Mouse (Mus musculus) neural tube, embryonic 11.5 days (tissue): ENCODE data around the gene Nfam1. TPM values are rescaled to one million over a fixed set of nuclear protein-coding genes. Genes with fewer than 3 reads are reported as not detected.
A peak's percentile ranks its signal among the peaks of the same experiment; 100 is the strongest.

Source experiments
- ATAC-seq: fragments of 200-750 bp; cut with Nextera tagmentation; 2 replicates; pipeline ENCODE4 v1.8.0; 2017; ENCODE audit warnings: moderate number of reproducible peaks, mild to moderate bottlenecking, moderate TSS enrichment, moderate library complexity; ENCODE audit not compliant: insufficient read depth, low FRiP score, low TSS enrichment
- DNase-seq: peaks from one replicate; pipeline ENCODE4 v3.0.0-alpha.2; 2015; ENCODE audit warnings: low spot score
- H3K27ac ChIP-seq: fragments of 300-500 bp; sonication (generic); 2 replicates; pipeline ENCODE4 v1.5.1; 2014; ENCODE audit warnings: low read depth, mild to moderate bottlenecking, low read length
- H3K27me3 ChIP-seq: fragments of 300-500 bp; sonication (generic); 2 replicates; pipeline ENCODE4 v1.6.1; 2014; ENCODE audit warnings: mild to moderate bottlenecking, low read length, mixed read lengths; ENCODE audit not compliant: control insufficient read depth, insufficient read depth
- H3K36me3 ChIP-seq: fragments of 300-500 bp; sonication (generic); 2 replicates; pipeline ENCODE4 v1.6.1; 2014; ENCODE audit warnings: mild to moderate bottlenecking, low read length, moderate library complexity, mixed read lengths; ENCODE audit not compliant: control insufficient read depth, insufficient read depth
- H3K4me1 ChIP-seq: fragments of 300-500 bp; sonication (generic); 2 replicates; pipeline ENCODE4 v1.6.1; 2014; ENCODE audit warnings: low read length, mixed read lengths; ENCODE audit not compliant: control insufficient read depth, insufficient read depth
- H3K4me2 ChIP-seq: fragments of 300-500 bp; sonication (generic); 2 replicates; pipeline ENCODE4 v1.6.1; 2014; ENCODE audit warnings: low read depth, mild to moderate bottlenecking, moderate library complexity
- H3K4me3 ChIP-seq: fragments of 300-500 bp; sonication (generic); 2 replicates; pipeline ENCODE4 v1.5.1; 2014; ENCODE audit warnings: low read depth, low read length
- H3K9ac ChIP-seq: fragments of 300-500 bp; sonication (generic); 2 replicates; pipeline ENCODE4 v1.6.1; 2014; ENCODE audit warnings: mild to moderate bottlenecking, low read length
- H3K9me3 ChIP-seq: fragments of 300-500 bp; sonication (generic); 2 replicates; pipeline ENCODE4 v1.6.1; 2016; ENCODE audit warnings: low read length; ENCODE audit not compliant: control insufficient read depth
- WGBS: fragments of 180-500 bp; shearing (Covaris S2); extraction: QIAGEN DNeasy Blood & Tissue Kit; methylation state at CpG from one replicate; pipeline ENCODE4 v1.1.7; 2014; 5-methylcytosine and 5-hydroxymethylcytosine counted together
- polyA plus RNA-seq: library from polyadenylated mRNA; unstranded; fragments of >200 nt; fragmentation: Nextera tagmentation; extraction: Ambion mirVana; gene quantifications from 2 replicates; pipeline ENCODE4 v1.2.1, GENCODE M21; 2014

The Nfam1 gene
- polyA plus RNA-seq, 1 experiment from 2014 or later = 3.0 TPM

GRCm38 (mm10) chr15:82992079-82992783 lies 40.9 kb downstream of the Nfam1 start:
- no peak for ATAC-seq
- peaks cover 11% of the 10 kb centered on the region for H3K4me1 ChIP-seq
- WGBS = 67% methylated on average over 13 of the region's 13 CpGs
- H3K27me3 ChIP-seq = peaks cover 14% of the 10 kb centered on the region; the same call in 1 of the 2 replicates
- no peak for DNase-seq
- H3K9me3 ChIP-seq = no peaks in the 10 kb centered on the region
- no peaks in the 10 kb centered on the region for H3K36me3 ChIP-seq
- H3K27ac ChIP-seq = no peak overlapping the region
- H3K4me2 ChIP-seq = no peak overlapping the region
- no peak overlapping the region for H3K9ac ChIP-seq
- no peak overlapping the region for H3K4me3 ChIP-seq

- Histone ChIP-seq H3K27me3 (peaks cover 32% of the 10 kb centered on the region), H3K9me3 (no peaks in the 10 kb centered on the region), H3K27ac (no peak overlapping the region), H3K4me2 (no peak overlapping the region), H3K4me1 (peaks cover 20% of the 10 kb centered on the region), H3K9ac (no peak overlapping the region), H3K36me3 (no peaks in the 10 kb centered on the region), H3K4me3 (no peak overlapping the region)
- DNase-seq (no peak), ATAC-seq (no peak)
- WGBS = 43% methylated on average over 6 of the region's 6 CpGs
These were observed 43.9 kb downstream of the Nfam1 start for GRCm38 (mm10) chr15:82989190-82989704.

GRCm38 (mm10) chr15:82987732-82988112 lies 45.4 kb downstream of the Nfam1 start, which contains the start of gene Tcf20:
TSS of gene Tcf20 (minus strand) at chr15:82987872.
- Histone ChIP-seq H3K9me3 (no peaks in the 10 kb centered on the region), H3K27me3 (peaks cover 29% of the 10 kb centered on the region), H3K9ac (peak within 1 kb of the TSS; percentile 46), H3K36me3 (no peaks in the 10 kb centered on the region), H3K4me3 (peak within 1 kb of the TSS; percentile 32), H3K27ac (no peak within 1 kb of the TSS), H3K4me2 (peak within 1 kb of the TSS; percentile 84), H3K4me1 (peaks cover 30% of the 10 kb centered on the region)
- DNase-seq (peak; percentile 93), ATAC-seq (peak; percentile 84)
- 0% methylated on average over 20 of the region's 20 CpGs for WGBS

GRCm38 (mm10) chr15:82987014-82987731 lies 45.9 kb downstream of the Nfam1 start:
- peak overlapping the region; percentile 32 for H3K4me3 ChIP-seq
- DNase-seq = peak; percentile 56
- H3K27me3 ChIP-seq = peaks cover 29% of the 10 kb centered on the region
- under 1% methylated on average over 38 of the region's 38 CpGs for WGBS
- no peaks in the 10 kb centered on the region for H3K36me3 ChIP-seq
- peak overlapping the region; percentile 46 for H3K9ac ChIP-seq
- H3K4me1 ChIP-seq = peaks cover 29% of the 10 kb centered on the region
- no peaks in the 10 kb centered on the region for H3K9me3 ChIP-seq
- H3K27ac ChIP-seq = no peak overlapping the region
- ATAC-seq = no peak
- H3K4me2 ChIP-seq = peak overlapping the region; percentile 84

- H3K9me3 ChIP-seq = no peaks in the 10 kb centered on the region
- WGBS = 63% methylated on average over 7 of the region's 7 CpGs
- ATAC-seq (no peak), DNase-seq (no peak)
- no peak overlapping the region for H3K9ac ChIP-seq
- H3K4me2 ChIP-seq = no peak overlapping the region
- H3K36me3 ChIP-seq = no peaks in the 10 kb centered on the region
- peak overlapping the region; percentile 75; the same call in 1 of the 2 replicates for H3K27ac ChIP-seq
- H3K4me3 ChIP-seq = no peak overlapping the region
- peaks cover 30% of the 10 kb centered on the region for H3K4me1 ChIP-seq
- peaks cover 32% of the 10 kb centered on the region for H3K27me3 ChIP-seq
These were observed 48.5 kb downstream of the Nfam1 start for GRCm38 (mm10) chr15:82984574-82984973.

- Histone ChIP-seq H3K4me2 (no peak overlapping the region), H3K4me3 (no peak overlapping the region), H3K9ac (no peak overlapping the region), H3K9me3 (no peaks in the 10 kb centered on the region), H3K27me3 (peaks cover 29% of the 10 kb centered on the region), H3K4me1 (peaks cover 30% of the 10 kb centered on the region), H3K36me3 (no peaks in the 10 kb centered on the region), H3K27ac (peak overlapping the region; percentile 75; the same call in 1 of the 2 replicates)
- WGBS = 4% methylated on average over 4 of the region's 4 CpGs
- DNase-seq (no peak), ATAC-seq (no peak)
These were observed 49.0 kb downstream of the Nfam1 start for GRCm38 (mm10) chr15:82984097-82984496.

- H3K4me1 ChIP-seq = peaks cover 28% of the 10 kb centered on the region
- 1% methylated on average over 9 of the region's 9 CpGs for WGBS
- peak overlapping the region; percentile 75 for H3K27ac ChIP-seq
- peak overlapping the region; percentile 32 for H3K4me2 ChIP-seq
- no peaks in the 10 kb centered on the region for H3K9me3 ChIP-seq
- H3K36me3 ChIP-seq = no peaks in the 10 kb centered on the region
- peak overlapping the region; percentile 20; the same call in 1 of the 2 replicates for H3K9ac ChIP-seq
- ATAC-seq (peak; percentile 74), DNase-seq (peak; percentile 57)
- H3K4me3 ChIP-seq = no peak overlapping the region
- H3K27me3 ChIP-seq = peaks cover 28% of the 10 kb centered on the region
These were observed 49.6 kb downstream of the Nfam1 start for GRCm38 (mm10) chr15:82983416-82984026.

- peaks cover 26% of the 10 kb centered on the region for H3K27me3 ChIP-seq
- H3K4me1 ChIP-seq = peaks cover 24% of the 10 kb centered on the region
- H3K9me3 ChIP-seq = no peaks in the 10 kb centered on the region
- peak overlapping the region; percentile 32 for H3K4me2 ChIP-seq
- no peaks in the 10 kb centered on the region for H3K36me3 ChIP-seq
- peak overlapping the region; percentile 75 for H3K27ac ChIP-seq
- H3K4me3 ChIP-seq = no peak overlapping the region
- peak overlapping the region; percentile 20; the same call in 1 of the 2 replicates for H3K9ac ChIP-seq
- ATAC-seq (0 out of 2 replicates have a peak, but pooled peaks have one; percentile 23), DNase-seq (peak; percentile 65)
- WGBS = 3% methylated on average over 16 of the region's 18 CpGs
These were observed 50.2 kb downstream of the Nfam1 start for GRCm38 (mm10) chr15:82982724-82983415.
